23 mouse cellular contexts compared by ENCODE assay signal in the genomic region with DNA sequence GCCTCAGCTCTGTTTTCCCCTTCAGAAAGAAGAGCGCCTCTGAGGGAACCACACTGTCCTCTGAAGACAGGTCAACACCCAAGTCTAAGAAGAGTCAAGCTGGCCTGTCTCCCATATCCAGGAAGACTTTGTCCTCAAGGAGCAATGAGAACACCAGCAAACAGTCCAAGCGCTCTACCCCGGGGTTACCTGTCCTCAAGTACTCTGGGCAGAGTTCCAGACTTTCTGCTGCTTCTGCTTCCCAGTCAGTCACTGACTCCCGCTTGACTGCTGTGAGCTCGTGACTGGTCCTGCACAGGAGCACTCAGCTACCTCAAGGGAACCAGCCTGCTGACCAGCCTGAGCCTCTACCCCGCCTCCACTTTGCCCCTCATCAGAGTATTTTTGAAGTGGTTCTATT. TPM values are rescaled to one million over a fixed set of nuclear protein-coding genes. Genes with fewer than 3 reads are reported as not detected.
DNase-seq lines count a peak whose midpoint lies in the region; ATAC-seq and TF ChIP-seq lines count a peak whose summit lies in the region.
"Had no signal": no experiment of that assay in that cellular context is flagged by ENCODE, and none has a peak within 500 bp of the region (broad histone marks: within the 10 kb centered on the region; RNA-seq: fewer than 3 reads in every experiment).

No protein-coding gene starts in this region.

- H3K9ac ChIP-seq in kidney, embryonic 14.5 days (ENCODE audit: low read depth, low read length) = no peak overlapping the region
- H3K9ac ChIP-seq in lung, embryonic 14.5 days = no peak overlapping the region
- no peak overlapping the region for H3K9ac ChIP-seq in midbrain, embryonic 15.5 days
- H3K9ac ChIP-seq in forebrain, embryonic 15.5 days (replicated peaks) = no peak overlapping the region
- H3K9ac ChIP-seq: hindbrain, embryonic 15.5 days; intestine, embryonic 15.5 days; neural tube, embryonic 12.5 days had no signal

- 96% methylated on average over 6 of the region's 6 CpGs for WGBS in kidney, embryonic 14.5 days
- 82% methylated on average over 6 of the region's 6 CpGs for WGBS in lung, embryonic 14.5 days
- WGBS in midbrain, embryonic 15.5 days = 95% methylated on average over 6 of the region's 6 CpGs
- WGBS in forebrain, embryonic 15.5 days = over 99% methylated on average over 6 of the region's 6 CpGs

- no peaks in the 10 kb centered on the region for H3K4me1 ChIP-seq in kidney, embryonic 14.5 days (ENCODE audit: control insufficient read depth, insufficient read depth, low read length)
- no peaks in the 10 kb centered on the region for H3K4me1 ChIP-seq in lung, embryonic 14.5 days (ENCODE audit: insufficient read depth)
- no peaks in the 10 kb centered on the region for H3K4me1 ChIP-seq in midbrain, embryonic 15.5 days
- H3K4me1 ChIP-seq in forebrain, embryonic 15.5 days = no peaks in the 10 kb centered on the region
- H3K4me1 ChIP-seq: forebrain, embryonic 10.5 days; hindbrain, embryonic 15.5 days; intestine, embryonic 15.5 days; limb, embryonic 10.5 days; neural tube, embryonic 12.5 days had no signal

- no peak overlapping the region for H3K27ac ChIP-seq in kidney, embryonic 14.5 days (ENCODE audit: low read depth, low read length)
- no peak overlapping the region for H3K27ac ChIP-seq in lung, embryonic 14.5 days (ENCODE audit: low read depth)
- no peak overlapping the region for H3K27ac ChIP-seq in midbrain, embryonic 15.5 days
- H3K27ac ChIP-seq in forebrain, embryonic 15.5 days (replicated peaks) = no peak overlapping the region
- H3K27ac ChIP-seq: forebrain, embryonic 10.5 days; gastrocnemius, adult 2 months; hindbrain, embryonic 15.5 days; intestine, embryonic 15.5 days; left cerebral cortex, adult 2 months; limb, embryonic 10.5 days; neural tube, embryonic 12.5 days had no signal

- no peaks in the 10 kb centered on the region for H3K9me3 ChIP-seq in kidney, embryonic 14.5 days (ENCODE audit: control insufficient read depth, low read length)
- H3K9me3 ChIP-seq in lung, embryonic 14.5 days (ENCODE audit: low read depth, low read length) = no peaks in the 10 kb centered on the region
- no peaks in the 10 kb centered on the region for H3K9me3 ChIP-seq in midbrain, embryonic 15.5 days
- no peaks in the 10 kb centered on the region for H3K9me3 ChIP-seq in forebrain, embryonic 15.5 days
- H3K9me3 ChIP-seq: forebrain, embryonic 10.5 days; hindbrain, embryonic 15.5 days; intestine, embryonic 15.5 days; limb, embryonic 10.5 days; neural tube, embryonic 12.5 days had no signal

- peaks cover 68% of the 10 kb centered on the region for H3K36me3 ChIP-seq in kidney, embryonic 14.5 days (ENCODE audit: control insufficient read depth, insufficient read depth, low read length)
- H3K36me3 ChIP-seq in lung, embryonic 14.5 days (ENCODE audit: insufficient read depth) = peaks cover 84% of the 10 kb centered on the region
- peaks cover 46% of the 10 kb centered on the region for H3K36me3 ChIP-seq in midbrain, embryonic 15.5 days (replicated peaks)
- peaks cover 53% of the 10 kb centered on the region for H3K36me3 ChIP-seq in forebrain, embryonic 15.5 days

- no peak for ATAC-seq in kidney, embryonic 14.5 days (ENCODE audit: low FRiP score, low TSS enrichment)
- no peak for ATAC-seq in lung, embryonic 14.5 days (ENCODE audit: insufficient read depth)
- no peak for ATAC-seq in midbrain, embryonic 15.5 days (replicated peaks)
- no peak for ATAC-seq in forebrain, embryonic 15.5 days (replicated peaks)
- ATAC-seq: intestine, embryonic 15.5 days had no signal

- no peaks in the 10 kb centered on the region for H3K27me3 ChIP-seq in kidney, embryonic 14.5 days (ENCODE audit: control insufficient read depth, insufficient read depth, low read length)
- no peaks in the 10 kb centered on the region for H3K27me3 ChIP-seq in lung, embryonic 14.5 days (ENCODE audit: insufficient read depth, low read length)
- H3K27me3 ChIP-seq in midbrain, embryonic 15.5 days (replicated peaks) = no peaks in the 10 kb centered on the region
- no peaks in the 10 kb centered on the region for H3K27me3 ChIP-seq in forebrain, embryonic 15.5 days
- H3K27me3 ChIP-seq: CH12.LX; hindbrain, embryonic 15.5 days; intestine, embryonic 15.5 days; neural tube, embryonic 12.5 days had no signal

- TF ChIP-seq CTCF in lung, embryonic 14.5 days (IDR thresholded peaks at IDR 0.05; ENCODE audit: low read depth) = no peak

- H3K4me3 ChIP-seq in kidney, embryonic 14.5 days (ENCODE audit: low read length) = no peak overlapping the region
- H3K4me3 ChIP-seq in lung, embryonic 14.5 days (ENCODE audit: low read depth, low read length) = no peak overlapping the region
- no peak overlapping the region for H3K4me3 ChIP-seq in midbrain, embryonic 15.5 days
- H3K4me3 ChIP-seq in forebrain, embryonic 15.5 days = no peak overlapping the region
- H3K4me3 ChIP-seq: forebrain, embryonic 10.5 days; gastrocnemius, adult 2 months; hindbrain, embryonic 15.5 days; intestine, embryonic 15.5 days; left cerebral cortex, adult 2 months; limb, embryonic 10.5 days; neural tube, embryonic 12.5 days had no signal

- H3K4me2 ChIP-seq in kidney, embryonic 14.5 days (replicated peaks; ENCODE audit: low read depth, low read length) = no peak overlapping the region
- H3K4me2 ChIP-seq in lung, embryonic 14.5 days = no peak overlapping the region
- no peak overlapping the region for H3K4me2 ChIP-seq in midbrain, embryonic 15.5 days
- H3K4me2 ChIP-seq in forebrain, embryonic 15.5 days (replicated peaks) = no peak overlapping the region
- H3K4me2 ChIP-seq: hindbrain, embryonic 15.5 days; intestine, embryonic 15.5 days; liver, embryonic 11.5 days; midbrain, embryonic 11.5 days; neural tube, embryonic 12.5 days had no signal

- peak; percentile 56 for DNase-seq in kidney, adult 18-20 months
- peak; percentile 23 for DNase-seq in kidney, postnatal 14 days
- DNase-seq in lung, embryonic 14.5 days = peak; percentile 15
- peak; percentile 82 for DNase-seq in lung, postnatal 36 days
- DNase-seq: adrenal gland, postnatal 25 days; cerebellum, adult 2 months; gastrocnemius, adult 2 months; heart, postnatal 4 days; layer of hippocampus, adult 9-11 months; right cerebral cortex, adult 18-20 months; thymus, postnatal 25 days had no signal

RNA-seq across cellular contexts. Expression of a gene that starts 16.0 kb away (rescaled TPM):
- 6.3 and 8.1 TPM in 2 replicates for polyA plus RNA-seq in kidney, embryonic 14.5 days (2014; fragmentation: Nextera tagmentation; extraction: Ambion mirVana)
- polyA plus RNA-seq in lung, embryonic 14.5 days (2014; fragmentation: Nextera tagmentation; extraction: Ambion mirVana) = 1.9 and 2.2 TPM in 2 replicates
- 2.4 and 3.3 TPM in 2 replicates for polyA plus RNA-seq in midbrain, embryonic 15.5 days (2015; fragmentation: Nextera tagmentation; extraction: Ambion mirVana)
- 0.91 and 1.6 TPM in 2 replicates for polyA plus RNA-seq in forebrain, embryonic 15.5 days (2015; fragmentation: Nextera tagmentation; extraction: Ambion mirVana)

RNA-seq across cellular contexts. Expression of a gene that starts 35.9 kb away (rescaled TPM):
- 13.4 and 26.1 TPM in 2 replicates for polyA plus RNA-seq in kidney, embryonic 14.5 days (2014; fragmentation: Nextera tagmentation; extraction: Ambion mirVana)
- 32.6 and 37.9 TPM in 2 replicates for polyA plus RNA-seq in lung, embryonic 14.5 days (2014; fragmentation: Nextera tagmentation; extraction: Ambion mirVana)
- polyA plus RNA-seq in midbrain, embryonic 15.5 days (2015; fragmentation: Nextera tagmentation; extraction: Ambion mirVana) = 10.6 and 10.9 TPM in 2 replicates
- 15.3 and 16.1 TPM in 2 replicates for polyA plus RNA-seq in forebrain, embryonic 15.5 days (2015; fragmentation: Nextera tagmentation; extraction: Ambion mirVana)

RNA-seq across cellular contexts. Expression of a gene that starts 51.6 kb away (rescaled TPM):
- polyA plus RNA-seq in kidney, embryonic 14.5 days (2014; fragmentation: Nextera tagmentation; extraction: Ambion mirVana) = 0.13 and 0.15 TPM in 2 replicates
- 0.12 and 0.29 TPM in 2 replicates for polyA plus RNA-seq in lung, embryonic 14.5 days (2014; fragmentation: Nextera tagmentation; extraction: Ambion mirVana)
- not detected in 2 replicates for polyA plus RNA-seq in midbrain, embryonic 15.5 days (2015; fragmentation: Nextera tagmentation; extraction: Ambion mirVana)
- not detected in 2 replicates for polyA plus RNA-seq in forebrain, embryonic 15.5 days (2015; fragmentation: Nextera tagmentation; extraction: Ambion mirVana)
- polyA plus RNA-seq: forebrain, embryonic 10.5 days; hindbrain, embryonic 15.5 days; liver, embryonic 11.5 days; midbrain, embryonic 11.5 days had no signal

Comparison
In these comparisons a context has a peak if more than half of its experiments do, and no peak if none do; other contexts are left out.
1. DNase-seq: peak in every context shown above with its lines; median percentile 82 in lung, postnatal 36 days; 56 in kidney, adult 18-20 months; 23 in kidney, postnatal 14 days; 15 in lung, embryonic 14.5 days.